Mouse (Mus musculus) liver, postnatal 0 days (tissue): Measurements from ENCODE around the gene Wt1.

ENCODE experiments used
- CTCF ChIP-seq: sonication (generic); IDR thresholded peaks from 2 replicates; pipeline ENCODE4 v1.5.1; 2016; ENCODE audit warnings: antibody characterized with exemption, low read depth
- EP300 ChIP-seq: IDR thresholded peaks from 2 replicates; pipeline ENCODE4 v1.6.1; 2016; ENCODE audit warnings: antibody characterized with exemption, low read depth, mild to moderate bottlenecking

- TF ChIP-seq CTCF (no peak), EP300 (no peak)
These were observed 12.3 kb upstream of the Wt1 start for GRCm38 (mm10) chr2:105114074-105114473.
